Mouse (Mus musculus) R1 (cell line): Measurements from ENCODE around the gene Lrrc71.
A peak's percentile ranks its signal among the peaks of the same experiment; 100 is the strongest.

Source experiments
- DNase-seq: peaks from one replicate; pipeline ENCODE4 v3.0.0-alpha.2; 2018; ENCODE audit warnings: low read depth, low spot score

Gene Lrrc71

DNA sequence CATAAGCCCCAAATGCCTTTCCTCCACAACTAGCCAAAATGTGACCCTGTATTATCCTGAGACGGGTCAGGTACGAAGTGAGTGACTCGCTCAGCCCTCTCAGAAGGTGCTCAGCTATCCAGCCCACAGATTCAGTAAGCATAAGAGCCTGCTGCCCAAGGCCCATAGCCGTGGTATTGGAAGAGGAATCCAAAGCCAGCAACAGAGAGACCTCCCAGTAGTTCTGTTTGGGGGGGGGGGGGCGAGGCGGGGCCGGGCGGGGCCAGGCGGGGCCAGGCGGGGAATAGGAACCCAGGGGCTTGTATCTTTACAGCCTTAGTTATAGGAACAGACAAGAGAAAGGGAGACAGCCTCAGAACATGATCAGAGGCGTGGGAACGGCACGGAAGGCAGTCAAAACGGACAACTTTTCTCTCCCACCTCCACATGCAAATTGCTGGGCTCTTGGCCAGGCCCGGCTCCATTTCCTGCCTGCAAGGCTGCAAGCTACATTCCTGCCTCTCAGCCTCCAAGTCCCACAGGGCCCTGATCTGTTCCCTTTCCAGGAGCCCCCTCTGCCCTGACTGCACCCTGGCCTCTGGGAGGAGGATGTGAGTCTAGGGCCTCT, 15.4 kb upstream of the Lrrc71 start:
- peak; percentile 32 for DNase-seq

DNA sequence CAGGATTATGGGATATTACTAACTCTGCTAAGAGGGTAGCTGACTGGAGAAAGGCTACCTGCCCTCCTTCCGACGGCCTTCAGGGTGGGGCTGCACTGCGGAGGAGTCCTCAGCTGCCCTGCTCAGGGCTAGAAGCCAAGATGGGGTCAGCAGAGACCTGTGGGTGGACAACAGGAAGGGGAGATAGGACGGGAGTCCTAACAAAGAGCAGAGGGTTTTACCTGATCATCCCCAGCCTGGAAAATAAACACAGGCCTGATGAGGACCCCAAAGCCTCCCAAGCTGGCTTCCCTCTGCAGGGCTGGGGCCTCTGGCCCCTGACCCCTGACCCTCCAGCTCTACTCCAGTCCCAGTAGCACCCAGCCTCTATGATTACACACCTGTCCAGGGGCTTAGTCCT, 14.8 kb upstream of the Lrrc71 start:
- no peak for DNase-seq

DNA sequence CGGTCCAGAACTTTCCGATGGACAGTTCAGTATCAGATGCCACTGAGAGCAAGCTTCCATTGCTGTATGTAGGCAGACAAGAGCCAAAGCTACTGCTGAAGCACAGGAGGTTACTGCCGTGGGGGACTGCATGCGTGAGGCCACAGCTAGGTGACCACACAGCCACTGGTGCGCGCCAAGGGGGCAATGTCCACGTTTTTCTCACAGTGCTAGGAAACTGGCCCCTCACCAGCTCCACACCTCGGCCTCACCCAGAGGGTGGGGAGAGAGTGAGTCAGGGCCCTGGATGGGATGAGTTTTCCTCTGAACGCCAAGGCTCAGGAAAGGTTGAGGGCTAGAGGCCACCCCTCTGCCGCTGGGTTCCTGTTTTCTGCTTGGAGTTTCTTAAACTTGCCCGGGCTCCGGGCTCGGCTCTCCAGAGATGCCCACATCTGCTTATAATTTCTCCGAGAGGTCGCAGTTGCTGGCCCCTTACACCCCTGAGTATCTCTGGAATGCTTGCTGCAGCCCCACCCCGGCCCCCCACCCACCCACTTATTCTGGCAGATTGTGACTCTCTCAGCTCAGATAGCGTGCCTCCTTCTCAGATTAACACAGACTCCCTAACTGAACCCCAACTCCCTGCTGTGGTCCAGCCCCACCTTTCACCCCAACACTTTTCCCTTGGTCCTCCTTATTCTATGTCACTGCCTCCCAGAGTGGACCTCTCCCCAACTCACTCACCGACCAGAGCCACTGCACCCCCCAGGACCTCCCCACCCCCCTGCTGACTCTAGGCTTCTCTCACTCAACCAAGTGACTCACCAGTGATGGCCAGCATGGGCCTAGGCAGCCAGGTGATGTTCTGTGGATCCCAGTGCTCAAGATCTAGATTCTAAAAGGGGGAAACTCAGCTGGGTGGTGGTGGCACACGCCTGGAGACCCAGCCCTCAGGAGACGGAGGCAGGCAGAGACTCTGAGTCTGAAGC, 13.3 kb upstream of the Lrrc71 start:
- no peak for DNase-seq

DNA sequence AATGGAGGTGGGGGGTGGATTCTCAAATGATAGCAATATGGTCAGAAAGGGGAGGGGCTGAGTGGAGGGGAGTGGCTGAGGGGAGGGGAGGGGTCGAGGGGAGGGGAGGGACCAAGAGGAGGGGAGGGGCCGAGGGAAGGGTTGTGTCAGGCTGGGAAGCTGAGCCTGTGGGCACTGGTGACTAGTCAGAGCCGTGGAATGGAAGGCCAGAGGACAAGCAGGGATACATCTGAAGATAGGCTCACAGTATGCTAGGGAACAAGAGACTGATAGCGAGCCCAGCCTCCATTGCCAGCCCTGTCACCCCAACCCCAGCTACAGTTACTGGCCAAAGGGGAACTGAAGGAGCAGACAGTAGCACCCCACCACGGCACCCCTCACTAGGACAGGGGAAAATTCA, 10.2 kb upstream of the Lrrc71 start:
- DNase-seq, result peak; percentile 35

DNA sequence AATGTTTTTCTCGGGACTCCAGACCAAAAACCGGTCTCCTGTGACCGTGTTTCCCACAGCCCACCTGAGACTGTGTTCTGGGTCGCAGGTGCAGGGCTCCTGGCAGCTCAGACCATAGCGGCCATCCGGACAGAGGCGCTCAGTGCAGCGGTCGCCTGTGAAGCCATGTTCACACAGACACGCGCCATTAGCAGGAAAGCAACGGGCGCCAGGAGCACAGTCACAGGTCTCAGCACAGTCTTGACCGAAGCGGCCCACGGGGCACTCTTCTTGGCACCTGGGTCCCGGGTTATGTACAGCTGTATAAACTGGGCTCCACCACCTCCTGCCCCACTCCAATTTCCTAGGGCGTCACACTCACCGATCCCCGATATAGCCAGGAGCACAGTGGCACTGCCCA, 8.1 kb upstream of the Lrrc71 start:
- no peak for DNase-seq

DNA sequence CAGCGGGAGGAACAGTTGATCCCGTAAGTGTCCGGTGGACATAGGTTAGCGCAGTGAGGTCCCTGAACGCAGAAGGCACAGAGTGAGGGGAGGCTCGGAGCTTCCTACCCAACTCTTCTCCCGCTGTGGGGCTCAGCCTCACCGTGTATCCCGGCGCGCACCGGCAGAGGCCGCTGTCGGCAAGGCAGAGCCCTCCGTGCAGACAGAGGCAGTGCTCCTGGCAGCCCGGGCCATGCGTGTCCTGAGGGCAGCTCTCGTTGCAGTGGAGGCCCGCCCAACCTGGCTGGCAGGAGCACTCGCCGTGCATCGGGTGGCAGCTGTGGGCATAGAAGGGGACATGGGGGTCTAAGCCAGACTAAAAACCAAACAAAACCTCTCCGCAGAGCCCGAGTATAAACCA, 7.5 kb upstream of the Lrrc71 start:
- peak; percentile 76 for DNase-seq

DNA sequence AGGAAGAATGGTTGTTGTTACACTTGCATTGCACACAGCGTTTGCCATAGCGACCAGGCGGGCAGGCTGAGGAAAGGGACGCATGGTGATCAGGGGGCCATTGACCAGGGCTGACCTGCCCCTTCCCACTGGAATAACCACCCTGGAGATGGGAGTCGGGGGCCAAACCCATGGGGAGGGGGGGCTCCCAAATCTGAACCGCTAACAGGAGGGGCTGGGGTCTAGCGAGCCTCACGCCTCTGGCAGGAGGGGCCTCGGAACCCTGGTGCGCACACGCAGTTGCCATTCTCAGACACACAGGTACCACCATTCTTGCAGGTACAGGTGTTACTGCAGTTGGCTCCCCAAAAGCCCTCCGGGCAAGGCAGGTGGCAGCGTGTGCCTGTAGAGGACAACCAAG, 5.4 kb upstream of the Lrrc71 start:
- DNase-seq, result no peak

DNA sequence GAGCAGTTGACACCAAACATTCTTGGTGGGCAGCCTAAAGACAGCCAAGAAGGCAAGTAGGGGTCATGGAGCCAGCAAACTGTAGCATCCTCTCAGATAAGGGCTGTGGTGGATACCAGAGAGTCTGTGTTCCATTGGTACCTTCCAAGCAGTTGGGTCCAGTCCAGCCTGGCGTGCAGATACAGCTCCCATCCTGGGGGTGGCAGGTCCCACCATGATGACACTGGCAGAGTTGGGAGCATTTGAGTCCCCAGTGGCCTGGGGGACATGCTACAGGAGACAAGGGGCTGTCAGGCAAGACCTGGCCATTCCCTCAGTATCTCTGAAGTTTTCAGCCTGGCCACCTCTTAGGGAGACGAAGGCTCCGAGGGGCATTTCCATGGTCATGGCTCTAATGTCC, 4.1 kb upstream of the Lrrc71 start:
- no peak for DNase-seq

DNA sequence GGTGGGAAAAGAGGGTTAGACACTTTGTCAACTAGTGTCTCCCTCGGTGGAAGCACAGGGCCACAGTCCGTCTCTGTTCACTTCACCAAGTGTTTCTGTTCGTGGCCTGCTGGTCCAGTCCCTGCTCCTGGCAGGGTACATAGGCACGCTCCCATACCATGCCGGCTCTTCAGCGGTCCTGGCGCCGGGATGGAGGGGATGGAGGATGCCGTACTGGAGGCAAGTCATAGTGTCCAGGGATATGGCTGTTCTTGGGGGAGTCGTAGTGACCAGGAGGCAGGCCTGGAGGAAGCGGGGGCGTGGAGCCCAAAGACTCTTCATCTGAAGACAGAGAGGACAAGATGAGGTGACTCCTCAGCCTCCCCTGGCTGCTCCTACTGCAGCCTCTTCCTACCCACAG, 1.6 kb upstream of the Lrrc71 start:
- no peak for DNase-seq

DNA sequence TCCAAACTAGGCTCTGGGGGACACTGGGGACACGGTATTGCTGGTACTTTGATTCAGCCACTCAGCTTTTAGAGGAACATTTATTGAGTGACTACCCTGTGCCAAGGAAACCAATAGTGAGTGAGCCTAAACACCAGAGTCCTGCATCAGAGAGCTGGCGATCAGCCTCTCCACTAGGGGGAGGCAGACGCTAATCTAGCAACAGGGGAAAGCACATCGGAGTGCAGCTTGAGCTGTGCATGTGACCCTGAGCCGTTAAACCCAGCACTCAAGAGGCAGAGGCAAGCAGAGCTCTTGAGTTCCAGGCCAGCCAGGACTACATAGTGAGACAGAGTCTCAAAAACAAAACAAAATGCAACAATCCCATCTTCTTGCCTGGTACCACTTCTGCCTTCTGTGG, 611 bp upstream of the Lrrc71 start:
- DNase-seq, result peak; percentile 85

DNA sequence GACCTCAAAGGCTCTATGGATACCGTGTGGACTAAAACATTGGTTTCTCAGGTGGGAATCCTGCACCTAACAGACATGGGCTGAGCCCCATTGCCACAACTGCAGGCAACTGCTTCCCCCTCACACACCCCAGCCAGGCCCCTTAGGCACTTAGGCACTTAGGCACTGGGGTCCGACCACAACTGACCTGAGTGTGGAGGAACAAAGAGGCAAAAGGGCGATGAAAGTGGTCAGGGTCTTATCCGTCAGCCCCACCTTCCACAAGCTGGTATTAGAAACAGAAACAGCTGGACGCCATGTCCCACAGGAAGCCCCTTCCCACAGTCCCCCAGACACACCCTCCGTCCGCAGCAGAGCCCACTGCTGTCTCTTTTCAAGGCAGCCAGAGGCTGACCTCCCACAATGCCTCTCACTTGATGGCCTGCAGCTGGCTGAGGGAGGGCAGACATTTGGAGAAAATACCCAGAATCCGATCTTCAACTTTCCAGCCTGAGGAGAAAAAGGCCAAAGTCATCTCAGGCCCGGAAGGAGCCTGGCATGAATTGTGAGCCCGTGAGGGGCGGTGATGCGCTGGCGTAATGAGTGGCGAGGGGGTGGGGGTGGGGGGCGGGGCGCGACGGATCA, 3.3 kb downstream of the Lrrc71 start:
- DNase-seq, result no peak

DNA sequence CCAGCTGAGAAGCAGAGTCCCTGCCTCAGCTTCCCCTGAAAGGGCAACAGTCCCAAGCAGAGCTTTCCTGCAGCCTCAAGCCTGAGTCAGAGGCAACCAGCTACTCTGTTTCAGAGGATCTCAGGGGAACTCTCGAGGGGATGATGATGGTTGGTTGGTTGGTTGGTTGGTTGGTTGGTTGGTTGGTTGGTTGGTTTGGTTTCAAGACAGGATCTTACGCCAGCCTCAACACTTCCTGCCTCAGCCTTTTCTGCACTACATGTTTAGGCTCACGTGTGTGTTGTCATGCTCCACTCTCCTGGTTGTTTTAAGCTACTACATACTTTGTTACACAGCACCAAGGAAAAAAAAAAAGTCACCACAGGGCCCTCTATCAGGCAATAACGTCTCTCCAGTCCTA, 4.5 kb downstream of the Lrrc71 start:
- DNase-seq, result no peak

DNA sequence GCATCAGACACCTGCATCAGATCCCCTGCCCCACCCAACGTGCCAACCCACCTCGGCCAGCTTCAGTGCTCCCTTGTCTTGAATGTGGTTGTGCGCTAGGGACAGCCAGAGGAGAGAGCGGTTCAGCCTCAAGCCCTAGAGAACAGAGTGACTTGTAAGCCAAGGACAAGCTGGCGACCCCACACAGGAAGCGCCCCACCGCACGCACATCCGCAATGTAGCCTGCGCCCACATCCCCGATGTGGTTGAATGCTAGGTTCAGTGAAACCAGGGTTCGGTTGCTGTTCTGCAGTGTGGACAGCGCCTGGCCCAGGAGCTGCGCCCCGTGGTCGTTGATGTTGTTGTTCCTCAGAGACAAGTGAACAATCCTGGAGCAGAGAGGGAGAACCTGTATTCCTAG, 5.7 kb downstream of the Lrrc71 start:
- no peak for DNase-seq

DNA sequence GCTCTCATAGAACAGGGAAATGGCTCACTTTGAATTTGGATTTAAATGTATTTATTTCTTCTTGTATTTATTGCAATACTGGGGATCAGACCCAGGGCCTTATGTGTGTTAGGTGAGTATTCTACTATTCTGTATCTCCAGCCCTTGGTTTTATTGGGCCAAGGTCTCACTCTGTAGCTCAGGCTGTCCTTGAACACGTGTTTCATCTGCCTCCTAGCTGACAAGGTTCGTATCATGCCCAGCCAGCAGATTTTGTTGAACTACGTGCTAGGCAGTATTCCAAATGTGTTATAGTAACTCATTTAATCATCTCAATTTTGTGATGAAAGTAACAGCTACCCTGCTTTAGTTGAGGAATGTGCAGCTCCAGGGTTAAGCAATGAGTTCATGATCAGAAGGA, 6.4 kb downstream of the Lrrc71 start:
- no peak for DNase-seq

DNA sequence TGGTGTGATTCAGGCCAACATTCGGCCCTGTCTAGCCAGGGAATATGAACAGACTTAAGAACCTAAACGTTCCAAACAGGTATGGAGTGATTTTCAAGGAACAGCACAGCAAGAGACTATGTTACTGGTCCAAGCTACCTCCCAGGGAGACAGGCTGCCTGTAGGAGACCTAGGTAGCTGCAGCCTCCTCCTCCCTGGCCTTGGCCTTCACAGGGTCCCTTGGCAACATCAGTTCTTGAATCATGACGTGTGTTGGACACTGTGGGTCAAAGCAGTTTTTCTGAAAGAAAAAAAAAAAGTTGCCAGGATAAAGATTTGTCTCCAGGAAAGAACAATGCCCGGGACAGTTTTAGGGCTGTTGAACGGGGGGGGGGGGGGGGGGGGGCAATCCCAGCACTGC, 9.5 kb downstream of the Lrrc71 start:
- DNase-seq, result no peak

DNA sequence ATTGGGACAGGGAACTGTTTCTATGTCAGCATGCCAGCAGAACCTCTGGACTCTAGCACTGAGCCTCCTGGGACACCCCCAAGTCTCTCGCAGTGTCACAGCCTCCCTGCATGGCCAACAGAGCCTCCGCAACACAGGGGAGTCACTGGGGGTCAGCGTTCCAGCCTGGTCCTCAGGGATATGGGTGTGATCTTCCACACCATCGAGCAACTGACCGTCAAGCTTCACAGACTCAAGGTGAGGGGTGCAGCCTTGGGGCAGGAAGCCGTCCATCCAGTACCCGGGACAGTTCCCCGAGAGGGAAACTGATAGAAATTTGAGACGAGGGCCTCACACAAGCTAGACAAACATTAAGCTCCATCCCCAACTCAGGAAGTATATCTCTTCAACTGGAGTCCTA, 13.1 kb downstream of the Lrrc71 start:
- no peak for DNase-seq

DNA sequence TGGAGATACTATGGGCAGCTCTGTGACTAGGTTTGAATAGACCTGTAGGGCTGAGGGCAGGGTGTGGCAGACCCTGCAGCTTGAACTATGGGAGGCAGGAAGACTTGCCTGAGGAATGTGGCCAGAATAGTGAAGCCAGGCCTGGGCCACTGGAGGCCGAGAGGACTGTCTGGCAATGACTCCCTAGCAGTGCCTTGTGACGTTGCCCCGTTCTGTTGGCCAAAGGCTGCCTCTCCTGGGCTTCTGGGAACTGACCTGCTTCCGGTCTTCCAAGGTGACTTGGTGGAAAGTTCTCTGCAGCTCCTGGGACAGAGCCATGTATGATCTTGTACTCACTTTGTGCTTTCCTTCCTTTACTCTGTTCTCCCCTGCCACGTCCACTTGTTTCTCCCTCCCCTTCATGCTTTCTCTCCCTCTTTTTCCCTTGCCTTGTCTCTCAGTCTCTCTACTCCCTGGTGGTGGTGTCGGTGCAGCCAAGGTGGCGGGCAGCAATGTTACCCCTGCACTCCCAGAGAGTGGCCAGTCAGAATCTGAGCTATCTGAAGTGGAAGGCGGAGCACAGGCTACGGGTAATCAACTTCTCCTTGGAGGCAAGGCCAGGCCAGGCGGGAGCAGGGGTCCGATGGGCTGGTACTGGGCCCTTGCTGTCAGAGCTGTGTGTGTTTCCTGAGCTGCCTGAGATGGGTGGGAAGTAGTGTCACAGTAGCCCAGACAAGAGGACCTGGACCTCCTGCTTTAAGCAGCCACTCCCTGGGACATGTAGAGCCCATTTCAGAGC, 14.3 kb downstream of the Lrrc71 start:
- no peak for DNase-seq

DNA sequence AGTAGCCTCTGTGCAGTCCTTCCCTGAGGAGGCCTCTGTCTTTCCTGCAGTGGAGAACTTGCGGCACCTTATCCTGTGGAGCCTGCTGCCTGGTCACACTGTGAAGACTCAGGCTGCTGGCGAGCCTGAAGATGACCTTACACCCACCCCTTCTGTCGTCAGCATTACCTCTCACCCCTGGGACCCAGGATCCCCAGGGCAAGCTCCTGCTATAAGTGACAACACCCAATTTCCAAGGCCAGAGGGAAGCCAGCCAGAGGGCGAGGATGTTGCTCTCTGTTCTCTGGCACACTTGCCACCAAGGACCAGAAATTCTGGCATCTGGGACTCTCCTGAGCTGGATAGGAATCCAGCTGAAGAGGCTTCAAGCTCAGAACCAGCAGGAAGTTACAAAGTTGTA, 15.3 kb downstream of the Lrrc71 start:
- no peak for DNase-seq

DNA sequence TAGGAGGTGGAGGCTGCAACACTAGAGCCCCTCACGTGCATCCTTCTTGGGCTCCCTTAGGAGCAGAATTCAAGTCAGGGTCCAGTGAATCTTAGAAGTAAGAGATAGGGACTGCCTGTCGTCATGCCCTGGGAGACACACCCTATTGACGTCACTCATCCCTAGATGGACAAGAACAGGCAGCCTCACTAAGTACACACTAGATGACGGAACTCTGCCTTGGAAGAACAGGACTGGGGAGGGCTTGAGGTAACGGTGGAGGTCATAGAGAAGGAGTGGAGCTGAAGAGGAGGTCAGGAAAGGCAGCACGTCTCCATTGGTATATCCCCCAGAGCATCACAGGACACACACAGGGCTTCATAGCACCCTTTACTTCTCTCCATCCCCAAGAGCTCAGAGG, 19.7 kb downstream of the Lrrc71 start:
- DNase-seq, result no peak

DNA sequence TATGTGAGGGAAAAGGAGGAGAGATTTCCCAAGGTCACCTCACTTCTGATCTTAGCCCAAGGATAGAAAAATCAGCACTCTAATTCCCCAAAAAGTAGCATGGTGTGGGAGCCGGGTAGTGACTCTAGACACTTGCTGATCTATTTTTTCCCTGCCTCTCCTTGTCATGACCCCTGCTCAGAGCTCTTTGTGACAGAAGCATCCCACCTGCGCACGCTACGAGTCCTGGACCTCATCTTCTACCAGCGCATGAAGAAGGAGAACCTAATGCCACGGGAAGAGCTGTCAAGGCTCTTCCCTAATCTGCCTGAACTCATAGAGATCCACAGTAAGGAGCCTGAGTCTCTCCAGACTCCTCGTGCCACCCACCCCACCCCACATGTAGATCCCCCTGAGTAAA, 22.2 kb downstream of the Lrrc71 start:
- no peak for DNase-seq

DNA sequence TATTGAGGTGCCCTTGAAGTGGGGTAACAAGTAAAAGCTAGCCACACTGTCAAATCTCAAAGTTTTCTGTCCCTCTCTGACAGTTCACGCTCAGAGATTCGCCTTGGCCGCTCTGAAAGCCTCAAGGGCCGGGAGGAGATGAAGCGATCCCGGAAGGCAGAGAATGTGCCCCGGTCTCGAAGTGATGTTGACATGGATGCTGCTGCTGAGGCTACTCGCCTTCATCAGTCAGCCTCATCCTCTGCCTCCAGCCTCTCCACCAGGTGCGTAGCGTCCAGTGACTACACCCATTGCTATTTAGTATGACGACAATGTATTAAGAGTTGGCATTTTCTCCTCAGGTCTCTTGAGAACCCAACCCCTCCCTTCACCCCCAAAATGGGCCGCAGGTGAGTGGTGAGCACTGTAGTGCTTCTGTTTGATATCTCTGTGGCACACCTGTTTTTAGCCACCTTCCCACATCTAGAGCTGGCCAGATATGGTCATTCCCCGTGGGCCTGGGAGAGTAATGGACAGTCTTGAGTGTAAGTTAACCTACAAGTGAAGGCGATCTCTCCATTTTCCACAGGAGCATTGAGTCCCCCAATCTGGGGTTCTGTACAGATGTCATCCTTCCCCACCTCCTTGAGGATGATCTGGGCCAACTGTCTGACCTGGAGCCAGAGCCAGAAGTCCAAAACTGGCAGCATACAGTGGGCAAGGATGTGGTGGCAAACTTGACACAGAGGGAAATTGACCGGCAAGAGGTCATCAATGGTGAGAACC, 22.8 kb downstream of the Lrrc71 start:
- no peak for DNase-seq
